Mouse (Mus musculus): Measurements from ENCODE around the gene Ddn. TPM values are rescaled to one million over a fixed set of nuclear protein-coding genes. Genes with fewer than 3 reads are reported as not detected.
"Not testable (repeated sequence)": the region's sequence is repeated elsewhere in the genome, so short reads cannot be mapped to it uniquely, and the experiment has no call there.

The Ddn gene
- total RNA-seq, 2 experiments from 2014 or later, result 0.15 TPM; not detected in 1

DNA sequence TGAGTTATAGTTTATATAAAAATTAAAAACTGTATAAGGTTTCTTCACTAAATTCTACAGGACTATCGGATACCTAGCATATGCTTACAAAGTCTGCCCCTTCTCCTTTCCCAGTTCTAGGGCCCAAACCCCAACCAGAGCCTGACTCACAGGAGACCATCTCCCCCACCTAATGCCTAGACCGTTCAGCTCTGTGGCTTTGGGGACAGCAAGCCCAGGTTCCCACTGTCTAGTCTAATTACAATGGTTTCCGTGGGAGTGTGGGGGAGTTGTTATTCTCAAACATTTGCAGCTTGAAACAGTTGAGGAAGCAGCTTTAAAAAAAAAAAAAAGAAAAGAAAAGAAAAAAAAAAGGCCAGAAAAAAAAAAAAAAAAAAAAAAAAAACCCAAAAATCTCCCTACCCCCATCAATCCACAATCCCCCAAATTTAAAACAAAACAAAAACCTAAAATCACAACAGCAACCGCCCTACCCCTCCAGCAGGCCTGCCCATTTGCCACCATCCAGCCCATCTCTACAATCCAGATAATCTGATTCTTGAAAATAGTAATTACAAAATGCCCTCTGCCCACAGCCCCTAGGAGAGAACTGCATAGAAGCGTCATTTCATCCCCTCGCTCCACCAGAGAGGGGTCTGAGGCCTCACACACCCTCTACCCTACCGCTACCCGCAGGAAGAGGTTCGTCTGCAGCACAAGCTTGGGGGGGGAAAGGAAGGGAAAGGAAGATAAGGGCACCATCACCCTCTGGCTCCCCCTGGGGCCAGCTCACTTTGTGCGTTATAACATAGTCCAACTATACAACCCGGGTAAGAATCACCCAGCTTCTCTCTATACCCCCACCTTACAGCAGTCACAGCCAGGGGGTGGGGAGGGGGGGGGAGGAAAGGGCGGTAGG, 23.1 kb upstream of the Ddn start:
- ATAC-seq (ENCODE audit: poor library complexity, severe bottlenecking), result peak; percentile 31

DNA sequence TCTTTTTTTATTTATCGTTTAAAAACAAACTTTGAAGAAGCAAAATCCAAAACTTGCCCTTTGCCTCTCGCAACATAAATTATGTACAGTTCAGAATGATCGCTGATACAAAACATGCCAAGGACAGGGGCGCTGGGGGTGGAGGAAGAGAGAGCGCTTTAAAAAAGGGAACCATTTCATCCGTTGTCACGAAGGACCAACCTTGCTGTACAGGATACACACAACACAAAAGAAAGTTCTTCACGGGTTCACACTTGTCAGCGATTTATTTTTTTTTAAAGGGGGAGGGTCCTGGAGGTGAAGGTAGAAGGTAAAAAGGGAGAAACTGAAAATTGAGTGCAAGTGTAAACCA, 22.4 kb upstream of the Ddn start:
- ATAC-seq (ENCODE audit: poor library complexity, severe bottlenecking), result peak; percentile 62

DNA sequence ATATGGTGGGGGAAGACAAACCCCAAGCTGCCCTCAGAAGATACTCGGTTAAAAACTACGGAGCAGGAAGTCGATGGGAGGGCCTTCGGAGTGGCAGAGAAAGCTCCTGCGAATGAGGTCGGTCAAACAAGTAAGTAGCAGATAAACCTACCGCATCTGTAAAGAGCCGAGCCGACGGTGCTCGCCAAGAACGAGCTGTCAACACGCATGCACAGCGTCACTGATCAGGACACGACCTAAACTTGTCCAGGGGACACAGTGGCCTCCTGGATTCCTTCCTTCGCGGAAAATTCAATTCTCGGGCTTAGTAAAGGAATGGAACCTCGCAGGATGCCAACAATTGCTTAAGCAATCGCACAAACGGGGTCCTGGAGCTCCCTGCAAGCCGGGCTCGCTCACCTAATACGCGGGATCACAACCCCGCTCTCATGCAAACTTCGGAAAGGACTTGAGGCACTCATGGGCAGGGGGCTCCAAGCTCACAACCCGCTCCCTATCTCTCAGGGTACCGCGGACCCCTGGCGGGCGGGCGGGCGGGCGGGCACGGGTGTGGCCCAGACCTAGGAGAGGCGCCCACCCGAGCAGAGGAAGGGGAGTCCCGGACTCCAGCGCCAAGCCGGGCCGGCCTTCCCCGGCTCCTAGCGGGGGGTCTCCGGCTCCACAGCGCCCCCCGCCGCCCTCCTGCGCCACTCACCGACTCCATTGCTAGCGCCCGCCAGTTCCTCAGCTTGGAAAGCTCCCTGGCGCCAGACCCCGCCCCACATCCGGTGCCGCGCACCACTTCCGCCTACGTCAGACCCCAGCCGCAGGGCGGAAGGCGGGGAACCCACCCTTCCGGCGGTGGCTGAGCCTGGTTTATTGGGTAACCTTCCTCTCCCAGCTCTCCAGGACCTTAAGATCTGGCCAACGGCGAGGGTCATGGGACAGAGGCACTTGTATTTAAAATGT, 21.7 kb upstream of the Ddn start, which contains the start of gene Prkag1:
Gene Prkag1 (minus strand): TSS at position 786 of the 948 bp plus-strand sequence.
- ATAC-seq (ENCODE audit: poor library complexity, severe bottlenecking), result peak; percentile 91

DNA sequence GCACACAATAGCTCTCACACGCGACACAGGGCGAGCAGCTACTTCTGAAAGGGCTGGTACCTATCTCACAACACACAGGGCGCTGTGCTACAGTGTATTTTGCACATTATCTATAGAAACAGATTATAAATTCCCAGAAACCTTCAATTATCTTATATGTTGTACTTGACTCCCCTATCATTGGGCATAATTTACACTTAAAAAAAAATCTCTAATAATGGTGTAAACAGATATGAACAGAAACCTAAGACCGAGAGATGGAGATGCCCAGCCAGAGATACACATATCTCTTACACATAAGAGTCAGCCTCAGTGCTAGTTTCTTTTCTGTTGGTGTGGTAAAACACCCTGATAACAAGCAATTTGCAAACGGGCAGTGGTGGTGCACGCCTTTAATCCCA, 18.3 kb upstream of the Ddn start:
- ATAC-seq (ENCODE audit: poor library complexity, severe bottlenecking), result no peak

DNA sequence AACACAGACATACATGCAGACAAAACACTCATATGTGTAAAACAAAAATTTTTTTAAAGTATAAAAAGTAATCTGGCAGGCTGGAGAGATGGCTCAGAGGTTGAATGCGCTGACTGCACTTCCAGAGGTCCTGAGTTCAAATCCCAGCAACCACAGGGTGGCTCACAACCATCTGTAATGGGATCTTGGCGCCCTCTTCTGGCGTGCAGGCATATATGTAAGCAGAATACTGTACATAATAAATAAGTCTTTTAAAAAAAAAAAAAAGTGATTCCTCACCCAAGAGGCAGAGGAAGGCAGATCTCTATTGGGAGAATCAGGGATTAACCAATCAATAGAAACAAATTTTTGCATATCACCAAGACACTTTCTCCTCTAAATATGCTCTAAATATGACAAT, 14.1 kb upstream of the Ddn start:
- no peak for ATAC-seq (ENCODE audit: poor library complexity, severe bottlenecking)

DNA sequence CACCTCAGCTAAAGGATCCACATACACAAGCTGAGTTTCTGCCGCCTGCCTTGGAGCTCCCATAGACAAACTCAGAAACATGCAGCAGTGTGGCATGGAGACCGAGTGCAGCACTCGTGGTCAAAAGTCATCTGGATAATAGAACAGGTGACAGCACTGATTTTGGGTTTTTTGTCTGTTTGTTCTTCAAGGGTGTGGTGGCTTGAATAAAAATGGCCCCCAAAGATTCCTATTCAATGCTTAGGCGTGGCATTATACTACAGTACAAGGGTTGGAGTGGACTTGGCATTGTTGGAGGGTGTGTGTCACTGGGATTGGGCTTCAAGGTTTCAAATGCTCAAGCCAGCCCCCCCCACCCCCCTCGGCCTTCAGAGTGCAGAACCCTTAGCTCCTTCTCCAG, 12.9 kb upstream of the Ddn start:
- ATAC-seq (ENCODE audit: poor library complexity, severe bottlenecking), result no peak

DNA sequence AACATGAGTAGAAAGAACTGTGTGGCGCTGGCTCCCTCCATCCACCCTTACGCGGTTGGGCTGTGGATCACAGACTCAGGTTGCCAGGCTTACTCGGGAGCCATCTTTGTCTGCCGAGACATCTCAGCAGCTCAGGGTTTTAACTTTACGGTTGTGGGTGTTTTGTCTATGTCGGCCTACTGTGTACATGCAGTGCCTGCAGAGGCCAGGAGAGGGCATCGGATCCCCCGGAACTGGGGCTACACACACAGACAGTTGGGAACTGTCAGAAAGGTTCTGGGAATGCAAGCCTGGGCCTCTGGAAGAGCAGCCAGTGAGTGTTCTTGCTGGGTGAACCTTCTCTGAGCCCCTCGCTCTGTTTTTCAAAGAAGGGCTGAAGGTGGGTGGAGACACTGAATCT, 12.1 kb upstream of the Ddn start:
- peak; percentile 78 for ATAC-seq (ENCODE audit: poor library complexity, severe bottlenecking)

DNA sequence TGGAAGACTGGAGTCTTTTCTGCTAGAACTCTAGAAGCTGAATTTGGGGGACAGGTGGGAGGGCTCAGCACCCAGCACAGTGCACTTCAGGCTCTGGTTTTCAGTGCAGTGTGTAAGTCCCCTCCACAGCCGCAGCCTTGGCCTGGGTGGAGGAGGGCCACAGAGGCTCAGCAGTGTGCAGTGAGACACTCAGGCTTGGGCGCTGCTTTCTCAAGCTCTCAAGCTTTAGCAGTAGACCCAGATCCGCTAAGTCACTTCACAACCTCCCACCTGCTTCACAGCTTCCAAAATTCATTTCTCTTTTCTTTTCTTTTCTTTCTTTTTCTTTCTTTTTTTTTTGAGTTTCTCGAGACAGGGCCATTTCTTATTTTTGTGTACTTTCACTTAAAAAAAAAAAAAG, 11.6 kb upstream of the Ddn start:
- no peak for ATAC-seq (ENCODE audit: poor library complexity, severe bottlenecking)

DNA sequence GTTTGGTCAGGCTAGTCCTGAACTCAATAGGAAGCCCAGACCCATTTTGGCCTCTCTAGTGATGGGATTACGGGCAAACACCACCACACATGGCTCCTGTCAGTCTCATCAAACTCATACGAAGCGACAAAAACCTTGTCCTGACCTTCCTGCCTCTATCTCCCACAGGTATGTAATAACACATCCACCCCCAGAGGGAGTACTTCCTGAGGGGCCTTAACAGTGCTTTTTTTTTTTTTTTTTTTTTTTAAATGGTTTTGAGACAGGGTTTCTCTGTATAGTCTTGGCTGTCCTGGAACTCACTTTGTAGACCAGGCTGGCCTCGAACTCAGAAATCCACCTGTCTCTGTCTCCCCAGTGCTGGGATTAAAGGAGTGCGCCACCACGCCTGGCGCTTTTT, 8.9 kb upstream of the Ddn start:
- no peak for ATAC-seq (ENCODE audit: poor library complexity, severe bottlenecking)

DNA sequence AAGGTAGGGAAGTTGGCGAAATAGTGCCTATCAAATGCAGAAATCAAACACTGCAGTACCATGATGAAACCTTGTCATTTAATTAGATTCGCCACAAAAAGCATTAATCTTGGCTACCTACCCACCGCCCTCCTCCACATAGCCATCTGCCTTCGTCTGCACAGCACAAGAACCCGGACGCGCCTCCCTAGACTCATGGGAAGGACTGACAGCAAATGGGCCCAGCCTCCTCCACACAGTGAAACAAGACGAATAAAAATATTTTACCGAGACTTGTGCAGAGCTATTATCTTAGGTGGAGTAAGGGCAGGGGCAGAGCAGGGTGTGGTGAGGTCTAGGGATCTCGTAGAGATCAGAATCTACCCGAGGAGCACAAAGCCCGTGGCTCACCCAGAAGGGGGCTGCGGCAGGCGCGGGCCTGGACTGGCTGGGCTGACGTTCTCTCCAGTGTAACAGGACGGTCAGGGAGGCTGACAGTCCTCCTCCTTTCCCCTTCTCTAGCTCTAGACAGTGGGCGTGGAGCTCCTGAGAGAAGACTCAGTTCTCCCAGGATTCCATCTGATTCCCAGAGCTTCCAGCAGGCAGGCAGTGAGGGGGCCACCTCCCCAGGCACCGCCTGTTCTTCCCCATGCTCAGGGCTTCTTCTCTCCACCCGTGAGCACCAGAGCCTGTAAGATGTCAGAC, 3.6 kb upstream of the Ddn start:
- no peak for ATAC-seq (ENCODE audit: poor library complexity, severe bottlenecking)

DNA sequence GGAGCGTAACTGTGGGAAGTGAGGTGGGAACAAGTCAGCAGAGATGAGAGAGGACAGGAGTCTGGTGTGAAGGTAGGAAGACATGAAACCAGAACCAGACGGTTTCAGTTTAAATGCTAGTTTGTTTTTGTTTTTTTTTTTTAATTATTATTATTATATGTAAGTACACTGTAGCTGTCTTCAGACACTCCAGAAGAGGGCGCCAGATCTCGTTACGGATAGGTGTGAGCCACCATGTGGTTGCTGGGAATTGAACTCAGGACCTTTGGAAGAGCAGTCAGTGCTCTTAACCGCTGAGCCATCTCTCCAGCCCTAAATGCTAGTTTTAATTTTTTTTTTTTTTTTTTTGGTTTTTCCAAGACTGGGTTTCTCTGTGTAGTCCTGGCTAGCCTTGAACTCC, 922 bp upstream of the Ddn start:
- ATAC-seq (ENCODE audit: poor library complexity, severe bottlenecking), result not testable (repeated sequence)

DNA sequence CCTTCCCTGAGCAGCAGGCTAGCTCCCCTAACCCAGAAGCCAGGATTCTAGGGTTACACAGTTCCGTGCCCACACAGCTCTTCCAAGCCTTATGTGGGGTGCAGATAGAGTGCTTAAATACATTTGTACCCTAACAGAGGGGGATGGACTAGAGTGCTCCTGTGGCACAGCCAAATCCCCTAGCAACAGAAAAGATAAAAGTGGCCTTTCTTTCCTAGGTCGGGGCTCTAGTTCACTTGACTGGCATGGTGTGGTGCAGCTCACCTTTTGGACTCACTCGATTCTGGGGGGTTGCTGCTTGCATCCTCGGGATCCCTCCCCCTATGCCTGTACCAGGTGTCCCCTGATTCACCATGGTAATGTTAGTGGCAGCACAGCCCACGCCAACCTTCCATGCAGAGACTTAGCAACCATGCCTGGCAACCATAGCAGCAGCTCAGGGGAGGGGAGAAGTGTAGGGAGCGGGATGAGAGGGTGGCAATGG, 597 bp downstream of the Ddn start:
- no peak for ATAC-seq (ENCODE audit: poor library complexity, severe bottlenecking)

DNA sequence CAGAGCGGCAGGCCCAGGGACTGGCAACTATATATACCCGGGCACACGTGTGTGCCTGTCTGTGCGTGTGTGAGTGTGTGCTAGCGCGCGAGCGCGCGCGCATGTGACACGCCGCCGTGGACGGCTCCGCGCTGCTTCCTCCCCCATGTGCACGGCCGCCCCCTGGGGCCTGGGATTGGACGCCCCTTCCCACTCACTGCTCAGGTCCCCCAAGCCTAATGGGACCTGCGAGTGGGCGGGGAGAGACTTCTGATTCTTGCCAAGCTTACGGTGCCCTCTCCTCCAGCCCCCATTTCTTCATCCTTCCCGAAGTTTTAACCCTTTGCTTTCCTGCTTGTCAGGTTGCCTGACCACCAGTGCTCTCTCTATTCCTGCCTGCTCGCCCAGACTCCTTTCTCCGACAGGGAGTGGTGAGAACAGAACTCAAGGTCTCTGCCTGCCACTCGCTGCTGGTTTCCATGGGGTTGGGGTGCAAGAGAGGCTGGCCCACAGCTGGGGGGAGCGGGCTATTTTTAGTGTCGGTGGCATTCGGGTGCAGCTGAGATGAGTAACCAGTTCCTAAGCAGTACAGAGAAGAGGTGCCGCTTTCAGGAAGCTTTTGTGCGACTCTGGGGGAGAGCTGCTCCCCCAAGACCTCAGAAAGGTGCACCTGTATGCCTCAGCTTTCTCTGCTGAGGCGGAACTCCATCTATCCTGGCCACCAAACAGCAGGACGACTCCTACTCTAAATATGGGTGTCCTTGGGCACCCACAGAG, 1.2 kb downstream of the Ddn start:
- ATAC-seq (ENCODE audit: poor library complexity, severe bottlenecking), result peak; percentile 31; the same call in 1 of the 2 replicates

DNA sequence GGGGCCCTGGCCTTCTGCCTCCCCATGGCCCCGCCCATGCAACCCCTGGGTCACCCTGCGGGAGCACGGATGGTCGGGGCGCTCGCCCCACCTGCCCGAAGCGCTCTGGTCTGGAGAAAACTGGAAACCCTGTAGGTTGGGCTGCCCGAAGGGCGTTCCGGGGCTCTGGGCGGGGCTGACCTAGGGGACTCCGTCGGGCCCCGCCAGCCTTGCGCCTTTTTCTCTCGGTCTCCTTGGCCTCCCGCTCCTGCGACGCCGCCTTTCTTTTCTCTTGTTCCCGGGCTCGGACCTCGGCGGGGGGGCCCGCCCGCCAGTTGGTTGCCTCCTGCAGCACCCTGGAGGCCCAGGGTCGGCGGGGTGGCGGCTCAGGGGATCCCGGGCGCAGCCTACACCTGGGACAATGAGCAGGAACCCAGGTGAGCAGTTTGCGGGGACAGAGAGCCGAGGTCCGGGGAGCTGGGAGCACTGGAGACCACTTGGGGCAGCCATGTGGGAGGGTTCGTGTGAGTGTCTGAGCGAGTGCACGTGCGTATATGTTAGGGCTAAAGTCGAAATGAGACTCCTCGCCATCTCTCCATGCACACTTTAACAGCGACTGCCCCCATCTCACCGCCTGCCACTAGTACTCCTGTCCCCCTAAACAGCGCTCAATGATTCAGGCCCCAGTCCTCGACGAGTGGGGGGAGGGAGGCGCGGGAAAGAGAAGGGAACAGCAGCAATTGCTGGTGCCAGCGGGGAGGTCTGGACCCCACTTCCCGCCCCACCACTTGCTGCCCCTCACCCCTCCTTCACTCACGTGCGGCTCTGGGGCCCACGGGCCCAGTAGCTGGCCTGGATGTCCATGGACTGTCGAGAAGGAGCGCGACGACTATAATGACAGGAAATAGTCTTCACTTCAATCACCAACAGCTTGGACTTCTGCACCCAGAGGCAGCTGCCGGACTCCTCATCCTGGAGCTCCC, 2.2 kb downstream of the Ddn start:
- no peak for ATAC-seq (ENCODE audit: poor library complexity, severe bottlenecking)

DNA sequence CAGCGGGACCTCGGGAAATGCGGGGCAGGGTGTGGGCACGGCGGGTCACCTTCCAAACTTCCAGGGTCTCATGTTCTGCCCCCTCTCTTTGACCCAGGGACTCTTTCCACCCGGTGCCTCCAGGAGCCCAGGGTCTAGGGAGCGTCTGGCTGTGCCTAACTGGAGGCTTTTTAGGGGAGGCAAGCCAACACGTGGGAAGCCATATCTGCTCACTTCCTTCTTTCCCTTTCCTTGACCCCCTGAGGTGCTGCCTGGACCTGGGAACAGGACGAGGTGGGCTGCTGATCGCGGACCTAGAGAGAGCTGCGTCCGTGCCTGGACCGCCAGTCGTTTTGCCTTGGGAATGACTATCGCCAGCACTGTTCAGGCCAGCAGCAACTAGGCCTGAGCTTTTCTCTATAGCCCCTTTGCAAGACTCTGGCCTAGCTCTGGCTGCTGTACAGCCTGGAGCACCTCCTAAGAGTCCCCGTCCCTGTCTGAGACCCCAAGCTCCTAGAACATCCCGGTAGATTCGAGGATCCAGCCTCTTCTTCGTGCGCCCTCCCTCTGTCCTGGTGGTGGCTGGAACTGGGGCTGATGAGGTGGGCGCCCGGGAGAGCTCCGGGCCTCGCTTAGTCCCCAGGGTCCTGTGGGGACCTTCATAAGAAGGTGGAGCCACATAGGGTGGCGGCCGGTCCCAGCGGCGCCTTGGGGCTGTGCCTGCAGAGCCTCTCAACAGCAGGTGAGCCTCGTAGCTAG, 3.0 kb downstream of the Ddn start:
- no peak for ATAC-seq (ENCODE audit: poor library complexity, severe bottlenecking)

DNA sequence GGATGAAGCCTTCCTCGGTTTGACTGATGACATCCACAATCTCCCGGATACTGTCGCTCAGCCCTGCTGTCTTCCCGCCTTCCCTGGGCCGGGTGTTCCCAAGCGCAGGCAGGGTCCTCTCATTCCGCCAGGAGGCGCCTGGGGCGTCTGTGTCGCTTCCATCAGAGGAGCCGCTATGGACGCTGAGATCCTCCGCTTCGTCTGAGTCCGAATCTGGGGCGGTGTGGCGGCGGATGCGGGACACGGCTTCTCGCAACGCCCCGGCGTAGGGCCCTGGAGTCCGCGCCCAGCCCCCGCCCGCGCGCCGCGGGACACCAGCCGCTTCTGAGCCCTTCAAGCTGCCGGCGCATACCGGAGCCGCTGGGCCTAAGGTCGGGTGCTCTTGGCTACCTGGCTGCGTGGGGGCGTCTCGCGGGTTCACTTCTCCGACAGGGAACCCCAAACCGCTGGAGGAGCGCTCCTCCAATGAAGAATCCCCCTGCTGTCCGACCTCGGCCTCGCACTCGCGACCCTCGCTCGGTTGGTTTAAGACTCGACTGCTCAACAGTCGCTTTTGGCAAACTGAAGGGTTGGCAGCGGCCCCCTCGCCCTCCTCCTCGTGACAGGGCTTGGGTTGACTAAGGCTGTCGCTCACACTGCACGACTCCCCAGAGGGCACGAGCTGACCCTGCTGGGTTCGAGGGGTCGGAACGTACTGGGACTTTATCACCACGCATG, 3.8 kb downstream of the Ddn start:
- ATAC-seq (ENCODE audit: poor library complexity, severe bottlenecking), result 0 out of 2 replicates have a peak, but pooled peaks have one; percentile 39

DNA sequence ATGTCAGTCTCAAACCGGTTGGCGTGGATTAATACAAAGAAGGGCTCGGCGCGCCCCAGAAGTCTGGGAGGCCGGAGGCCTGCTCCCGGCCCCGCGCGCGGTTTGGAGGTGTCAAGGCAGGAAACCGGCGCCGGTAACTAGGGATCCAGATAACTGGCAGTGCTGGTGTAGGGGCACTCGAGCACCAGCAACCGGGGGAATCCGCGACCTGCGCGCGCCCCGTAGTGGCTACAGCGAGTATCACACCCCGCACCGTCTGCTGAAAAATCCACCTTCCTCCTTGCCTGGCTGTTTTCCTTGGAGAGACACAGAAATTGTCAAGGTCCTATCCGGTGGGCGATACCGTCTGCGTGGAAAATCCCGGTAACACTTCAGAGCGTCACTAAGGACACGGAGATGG, 5.2 kb downstream of the Ddn start:
- ATAC-seq (ENCODE audit: poor library complexity, severe bottlenecking), result peak; percentile 72

DNA sequence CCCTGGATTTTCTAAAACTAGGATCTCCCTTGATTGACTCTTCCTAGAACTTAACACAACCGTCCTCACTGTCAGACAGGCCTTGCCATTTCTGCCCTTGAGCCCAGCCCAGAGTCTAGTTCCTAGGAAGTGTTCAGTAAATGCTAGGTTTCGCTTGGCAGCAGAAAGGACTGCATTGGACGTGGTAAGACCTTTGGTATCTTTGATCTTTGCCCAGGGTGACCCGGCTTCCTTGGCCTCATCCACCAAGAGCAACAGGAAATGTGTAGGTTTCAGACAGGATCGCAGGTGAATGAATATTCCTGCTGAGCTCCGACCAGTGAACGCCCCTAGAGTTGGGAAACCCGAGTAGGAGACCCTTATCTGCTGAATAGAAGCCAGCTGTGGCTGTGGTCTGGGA, 6.4 kb downstream of the Ddn start:
- ATAC-seq (ENCODE audit: poor library complexity, severe bottlenecking), result no peak
